Mouse (Mus musculus) heart, postnatal 0 days (tissue): ENCODE measurements around the gene Pde4d. TPM values are rescaled to one million over a fixed set of nuclear protein-coding genes. Genes with fewer than 3 reads are reported as not detected.

Experiments
- ATAC-seq: fragments of 200-750 bp; cut with Nextera tagmentation; 2 replicates; pipeline ENCODE4 v1.8.0; 2017; ENCODE audit warnings: low read depth, moderate number of reproducible peaks, moderate library complexity; ENCODE audit not compliant: insufficient read depth
- DNase-seq: peaks from one replicate; pipeline ENCODE4 v3.0.0-alpha.2; 2016; ENCODE audit warnings: low spot score
- H3K27ac ChIP-seq: fragments of 300-500 bp; sonication (generic); 2 replicates; pipeline ENCODE4 v1.5.1; 2014; ENCODE audit warnings: low read depth, mild to moderate bottlenecking
- H3K27me3 ChIP-seq: fragments of 300-500 bp; sonication (generic); 2 replicates; pipeline ENCODE4 v1.6.1; 2014; ENCODE audit warnings: low read length, mixed read lengths; ENCODE audit not compliant: control insufficient read depth, insufficient read depth
- H3K36me3 ChIP-seq: fragments of 300-500 bp; sonication (generic); replicated peaks from 2 replicates; pipeline ENCODE4 v1.6.1; 2014; ENCODE audit warnings: low read length, mixed read lengths; ENCODE audit not compliant: control insufficient read depth, insufficient read depth
- H3K4me1 ChIP-seq: fragments of 300-500 bp; sonication (generic); 2 replicates; pipeline ENCODE4 v1.6.1; 2014; ENCODE audit warnings: antibody characterized with exemption; ENCODE audit not compliant: control insufficient read depth, insufficient read depth
- H3K4me2 ChIP-seq: fragments of 300-500 bp; sonication (generic); 2 replicates; pipeline ENCODE4 v1.6.1; 2014; ENCODE audit warnings: low read depth, mild to moderate bottlenecking, low read length, moderate library complexity
- H3K4me3 ChIP-seq: fragments of 300-500 bp; sonication (generic); 2 replicates; pipeline ENCODE4 v1.5.1; 2014; ENCODE audit warnings: low read depth, low read length
- H3K9ac ChIP-seq: fragments of 300-500 bp; sonication (generic); replicated peaks from 2 replicates; pipeline ENCODE4 v1.6.1; 2014; ENCODE audit warnings: low read depth, low read length, mixed read lengths
- H3K9me3 ChIP-seq: fragments of 300-500 bp; sonication (generic); replicated peaks from 2 replicates; pipeline ENCODE4 v1.6.1; 2016; ENCODE audit warnings: low read length; ENCODE audit not compliant: control insufficient read depth
- CTCF ChIP-seq: IDR thresholded peaks from 2 replicates; pipeline ENCODE4 v1.5.1; 2016; ENCODE audit warnings: antibody characterized with exemption, control low read depth, low read depth
- EP300 ChIP-seq: IDR thresholded peaks from 2 replicates; pipeline ENCODE4 v1.6.1; 2016; ENCODE audit warnings: antibody characterized with exemption, low read depth
- WGBS: fragments of 180-500 bp; shearing (Covaris S2); extraction: QIAGEN DNeasy Blood & Tissue Kit; methylation state at CpG from one replicate; pipeline ENCODE4 v1.1.7; 2014; 5-methylcytosine and 5-hydroxymethylcytosine counted together
- polyA plus RNA-seq: library from polyadenylated mRNA; unstranded; fragments of >200 nt; fragmentation: Nextera tagmentation; extraction: Ambion mirVana; gene quantifications from 2 replicates; pipeline ENCODE4 v1.2.1, GENCODE M21; 2015
- total RNA-seq: library from RNA; depleted of rRNA; stranded (reverse); fragments of >200 nt; gene quantifications from 2 replicates; pipeline ENCODE4 v1.2.3, GENCODE M21; 2014; ENCODE audit warnings: low replicate concordance

The Pde4d gene
- total and polyA plus RNA-seq, 2 experiments from 2014 or later, result 21.9 to 58.0 TPM

- H3K9me3 ChIP-seq, result no peaks in the 10 kb centered on the region
- no peaks in the 10 kb centered on the region for H3K36me3 ChIP-seq
- no peak for TF ChIP-seq CTCF
- no peak for TF ChIP-seq EP300
- no peak overlapping the region for H3K27ac ChIP-seq
- DNase-seq, result no peak
- H3K27me3 ChIP-seq, result no peaks in the 10 kb centered on the region
- no peaks in the 10 kb centered on the region for H3K4me1 ChIP-seq
- ATAC-seq, result no peak
- H3K4me3 ChIP-seq, result no peak overlapping the region
- H3K9ac ChIP-seq, result no peak overlapping the region
- H3K4me2 ChIP-seq, result no peak overlapping the region
- WGBS, result 66% methylated on average over 7 of the region's 7 CpGs
These were observed 900.4 kb downstream of the Pde4d start for GRCm38 (mm10) chr13:109350100-109350499.

GRCm38 (mm10) chr13:109354017-109354416, 904.3 kb downstream of the Pde4d start:
- H3K4me1 ChIP-seq, result no peaks in the 10 kb centered on the region
- no peak overlapping the region for H3K4me3 ChIP-seq
- DNase-seq (no peak), ATAC-seq (no peak)
- no peak for TF ChIP-seq EP300
- TF ChIP-seq CTCF, result no peak
- H3K4me2 ChIP-seq, result no peak overlapping the region
- H3K9ac ChIP-seq, result no peak overlapping the region
- WGBS, result 61% methylated on average over 7 of the region's 7 CpGs
- no peaks in the 10 kb centered on the region for H3K9me3 ChIP-seq
- H3K27ac ChIP-seq, result no peak overlapping the region
- H3K36me3 ChIP-seq, result no peaks in the 10 kb centered on the region
- H3K27me3 ChIP-seq, result no peaks in the 10 kb centered on the region

DNA sequence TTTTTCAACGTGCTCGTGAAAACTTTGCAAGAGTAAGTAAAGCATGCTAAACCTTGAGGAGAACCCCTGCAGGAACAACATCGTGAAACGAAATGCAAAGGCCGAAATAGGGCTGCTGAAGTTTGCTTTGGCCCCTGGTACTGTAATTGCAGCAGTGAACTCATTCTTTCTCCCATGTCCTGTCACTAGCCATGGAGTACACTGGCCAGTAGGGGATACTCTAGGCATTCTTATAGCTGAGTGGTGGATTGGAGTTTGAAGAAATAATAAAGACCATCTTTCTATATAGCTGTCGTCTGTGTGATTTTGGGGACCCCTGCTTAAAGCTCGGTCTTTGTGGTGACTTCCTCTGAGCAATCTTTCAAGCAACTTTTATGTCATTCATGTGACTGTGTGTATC, 906.5 kb downstream of the Pde4d start:
- Histone ChIP-seq H3K4me1 (no peaks in the 10 kb centered on the region), H3K27me3 (no peaks in the 10 kb centered on the region), H3K4me3 (no peak overlapping the region), H3K36me3 (no peaks in the 10 kb centered on the region), H3K9ac (no peak overlapping the region), H3K4me2 (no peak overlapping the region), H3K27ac (no peak overlapping the region), H3K9me3 (no peaks in the 10 kb centered on the region)
- 71% methylated on average over 7 of the region's 7 CpGs for WGBS
- TF ChIP-seq EP300, result no peak
- TF ChIP-seq CTCF, result peak; percentile 70
- no peak; the same call in 1 of the 2 replicates for ATAC-seq
- no peak for DNase-seq

DNA sequence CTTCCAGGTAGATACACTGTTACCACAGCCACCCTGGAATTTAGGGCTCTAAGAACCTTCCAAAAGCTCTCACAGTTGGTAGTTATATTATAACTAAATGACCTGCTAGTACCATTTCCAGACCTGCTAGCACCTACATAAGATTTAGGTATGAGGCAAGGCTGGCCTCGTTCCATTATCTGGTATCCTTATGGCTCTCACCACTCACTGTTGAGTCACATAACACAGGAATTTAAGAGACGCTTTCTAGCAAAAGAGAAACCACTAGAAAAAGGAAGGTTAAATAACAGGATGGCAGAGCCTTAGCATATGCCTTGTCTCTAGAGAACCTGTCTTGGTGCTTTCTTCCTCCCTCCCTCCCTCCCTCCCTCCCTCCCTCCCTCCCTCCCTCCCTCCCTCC, 910.2 kb downstream of the Pde4d start:
- TF ChIP-seq CTCF (no peak), EP300 (no peak)
- WGBS, result 53% methylated on average over 2 of the region's 2 CpGs
- Histone ChIP-seq H3K4me2 (no peak overlapping the region), H3K27me3 (no peaks in the 10 kb centered on the region), H3K27ac (no peak overlapping the region), H3K9me3 (no peaks in the 10 kb centered on the region), H3K4me1 (no peaks in the 10 kb centered on the region), H3K9ac (no peak overlapping the region), H3K4me3 (no peak overlapping the region), H3K36me3 (no peaks in the 10 kb centered on the region)
- DNase-seq (no peak), ATAC-seq (no peak)

- 56% methylated on average over 6 of the region's 6 CpGs for WGBS
- Histone ChIP-seq H3K4me3 (no peak overlapping the region), H3K4me2 (no peak overlapping the region), H3K4me1 (no peaks in the 10 kb centered on the region), H3K9ac (no peak overlapping the region), H3K27ac (no peak overlapping the region), H3K36me3 (no peaks in the 10 kb centered on the region), H3K27me3 (no peaks in the 10 kb centered on the region), H3K9me3 (no peaks in the 10 kb centered on the region)
- TF ChIP-seq EP300, result no peak
- no peak for TF ChIP-seq CTCF
- no peak for ATAC-seq
- DNase-seq, result no peak
These were observed 912.6 kb downstream of the Pde4d start for GRCm38 (mm10) chr13:109362340-109362739.

GRCm38 (mm10) chr13:109374465-109374864, 924.7 kb downstream of the Pde4d start:
- H3K36me3 ChIP-seq, result no peaks in the 10 kb centered on the region
- ATAC-seq (no peak), DNase-seq (no peak)
- no peak overlapping the region for H3K4me3 ChIP-seq
- no peaks in the 10 kb centered on the region for H3K9me3 ChIP-seq
- H3K9ac ChIP-seq, result no peak overlapping the region
- no peaks in the 10 kb centered on the region for H3K27me3 ChIP-seq
- no peak overlapping the region for H3K27ac ChIP-seq
- no peak for TF ChIP-seq EP300
- TF ChIP-seq CTCF, result no peak
- no peak overlapping the region for H3K4me2 ChIP-seq
- H3K4me1 ChIP-seq, result 0 out of 2 replicates have a peak, but pooled peaks cover 6% of the 10 kb centered on the region
- WGBS, result 76% methylated on average over 5 of the region's 5 CpGs
